Mouse (Mus musculus) stomach, embryonic 16.5 days (tissue): ENCODE results near the gene Efcab11. TPM values are rescaled to one million over a fixed set of nuclear protein-coding genes. Genes with fewer than 3 reads are reported as not detected.

ENCODE experiments used
- ATAC-seq: fragments of 200-750 bp; cut with Nextera tagmentation; 2 replicates; pipeline ENCODE4 v1.8.0; 2017; ENCODE audit warnings: moderate number of reproducible peaks, moderate TSS enrichment; ENCODE audit not compliant: insufficient read depth, low FRiP score
- H3K27ac ChIP-seq: fragments of 300-500 bp; sonication (generic); 2 replicates; pipeline ENCODE4 v1.5.1; 2014; ENCODE audit warnings: low read length
- H3K27me3 ChIP-seq: fragments of 300-500 bp; sonication (generic); 2 replicates; pipeline ENCODE4 v1.6.1; 2014; ENCODE audit warnings: low read length, control low read depth, mixed read lengths; ENCODE audit not compliant: control insufficient read depth, insufficient read depth
- H3K36me3 ChIP-seq: fragments of 300-500 bp; sonication (generic); 2 replicates; pipeline ENCODE4 v1.6.1; 2014; ENCODE audit warnings: low read length; ENCODE audit not compliant: control insufficient read depth, insufficient read depth
- H3K4me1 ChIP-seq: fragments of 300-500 bp; sonication (generic); 2 replicates; pipeline ENCODE4 v1.6.1; 2014; ENCODE audit warnings: low read length, control low read depth, mixed read lengths; ENCODE audit not compliant: control insufficient read depth, insufficient read depth
- H3K4me2 ChIP-seq: fragments of 300-500 bp; sonication (generic); 2 replicates; pipeline ENCODE4 v1.6.1; 2014; ENCODE audit warnings: low read depth, low read length, mixed read lengths
- H3K4me3 ChIP-seq: fragments of 300-500 bp; sonication (generic); replicated peaks from 2 replicates; pipeline ENCODE4 v1.5.1; 2014; ENCODE audit warnings: mild to moderate bottlenecking, low read length
- H3K9ac ChIP-seq: fragments of 300-500 bp; sonication (generic); 2 replicates; pipeline ENCODE4 v1.6.1; 2014; ENCODE audit warnings: low read length
- H3K9me3 ChIP-seq: fragments of 300-500 bp; sonication (generic); replicated peaks from 2 replicates; pipeline ENCODE4 v1.6.1; 2016; ENCODE audit warnings: low read length, control low read depth; ENCODE audit not compliant: control insufficient read depth
- WGBS: fragments of 180-500 bp; shearing (Covaris S2); extraction: QIAGEN DNeasy Blood & Tissue Kit; methylation state at CpG from one replicate; pipeline ENCODE4 v1.1.7; 2014; 5-methylcytosine and 5-hydroxymethylcytosine counted together
- polyA plus RNA-seq: library from polyadenylated mRNA; unstranded; fragments of >200 nt; fragmentation: Nextera tagmentation; extraction: Ambion mirVana; gene quantifications from 2 replicates; pipeline ENCODE4 v1.2.1, GENCODE M21; 2015

Gene Efcab11
- polyA plus RNA-seq, 1 experiment from 2014 or later = 9.9 TPM

- no peak overlapping the region for H3K27ac ChIP-seq
- 64% methylated on average over 6 of the region's 6 CpGs for WGBS
- ATAC-seq = no peak
These were observed 197.7 kb downstream of the Efcab11 start for GRCm38 (mm10) chr12:99686418-99686992.

GRCm38 (mm10) chr12:99685451-99686100 lies 198.7 kb downstream of the Efcab11 start:
- Histone ChIP-seq H3K36me3 (no peaks in the 10 kb centered on the region), H3K9ac (no peak overlapping the region), H3K27me3 (no peaks in the 10 kb centered on the region), H3K4me2 (0 out of 2 replicates have a peak overlapping the region, but pooled peaks have one; percentile 2), H3K4me1 (no peaks in the 10 kb centered on the region), H3K9me3 (no peaks in the 10 kb centered on the region), H3K4me3 (no peak overlapping the region), H3K27ac (no peak overlapping the region)
- no peak for ATAC-seq
- 64% methylated on average over 11 of the region's 11 CpGs for WGBS

More at GRCm38 (mm10) chr12:99686418-99686992, 197.7 kb downstream of the Efcab11 start:
- H3K9ac ChIP-seq = no peak overlapping the region
- H3K4me1 ChIP-seq = no peaks in the 10 kb centered on the region
- no peaks in the 10 kb centered on the region for H3K36me3 ChIP-seq
- no peaks in the 10 kb centered on the region for H3K27me3 ChIP-seq
- H3K9me3 ChIP-seq = no peaks in the 10 kb centered on the region
- H3K4me3 ChIP-seq = no peak overlapping the region
- H3K4me2 ChIP-seq = no peak overlapping the region

GRCm38 (mm10) chr12:99681681-99682080 lies 202.6 kb downstream of the Efcab11 start:
- H3K9ac ChIP-seq = no peak overlapping the region
- H3K9me3 ChIP-seq = no peaks in the 10 kb centered on the region
- no peaks in the 10 kb centered on the region for H3K27me3 ChIP-seq
- H3K4me3 ChIP-seq = no peak overlapping the region
- WGBS = 47% methylated on average over 4 of the region's 4 CpGs
- no peak overlapping the region for H3K27ac ChIP-seq
- no peak overlapping the region for H3K4me2 ChIP-seq
- ATAC-seq = no peak
- no peaks in the 10 kb centered on the region for H3K36me3 ChIP-seq
- no peaks in the 10 kb centered on the region for H3K4me1 ChIP-seq

- H3K4me1 ChIP-seq = peaks cover 6% of the 10 kb centered on the region; the same call in 1 of the 2 replicates
- no peak overlapping the region for H3K4me3 ChIP-seq
- H3K27me3 ChIP-seq = no peaks in the 10 kb centered on the region
- no peak overlapping the region for H3K4me2 ChIP-seq
- WGBS = 66% methylated on average over 4 of the region's 4 CpGs
- H3K9me3 ChIP-seq = no peaks in the 10 kb centered on the region
- H3K27ac ChIP-seq = 0 out of 2 replicates have a peak overlapping the region, but pooled peaks have one; percentile 8
- no peaks in the 10 kb centered on the region for H3K36me3 ChIP-seq
- no peak overlapping the region for H3K9ac ChIP-seq
- no peak; the same call in 1 of the 2 replicates for ATAC-seq
These were observed 212.4 kb downstream of the Efcab11 start for GRCm38 (mm10) chr12:99671866-99672191.

GRCm38 (mm10) chr12:99671162-99671865 lies 212.9 kb downstream of the Efcab11 start:
- ATAC-seq = peak; percentile 76
- H3K4me2 ChIP-seq = no peak overlapping the region
- 0 out of 2 replicates have a peak overlapping the region, but pooled peaks have one; percentile 8 for H3K27ac ChIP-seq

GRCm38 (mm10) chr12:99670762-99671152 lies 213.5 kb downstream of the Efcab11 start:
- Histone ChIP-seq H3K4me1 (peaks cover 6% of the 10 kb centered on the region; the same call in 1 of the 2 replicates), H3K27ac (peak overlapping the region; percentile 72), H3K36me3 (no peaks in the 10 kb centered on the region), H3K4me3 (0 out of 2 replicates have a peak overlapping the region, but pooled peaks have one; percentile 2), H3K9me3 (no peaks in the 10 kb centered on the region), H3K27me3 (no peaks in the 10 kb centered on the region), H3K9ac (no peak overlapping the region), H3K4me2 (peak overlapping the region; percentile 26; the same call in 1 of the 2 replicates)
- WGBS = 61% methylated on average over 7 of the region's 7 CpGs
- 0 out of 2 replicates have a peak, but pooled peaks have one; percentile 27 for ATAC-seq

More at GRCm38 (mm10) chr12:99671162-99671865, 212.9 kb downstream of the Efcab11 start:
- Histone ChIP-seq H3K9ac (no peak overlapping the region), H3K27me3 (no peaks in the 10 kb centered on the region), H3K4me3 (no peak overlapping the region), H3K4me1 (peaks cover 6% of the 10 kb centered on the region; the same call in 1 of the 2 replicates), H3K9me3 (no peaks in the 10 kb centered on the region), H3K36me3 (no peaks in the 10 kb centered on the region)
- WGBS = 46% methylated on average over 12 of the region's 12 CpGs

GRCm38 (mm10) chr12:99669976-99670761 lies 214.1 kb downstream of the Efcab11 start:
- ATAC-seq = peak; percentile 57
- H3K9me3 ChIP-seq = no peaks in the 10 kb centered on the region
- no peaks in the 10 kb centered on the region for H3K27me3 ChIP-seq
- H3K27ac ChIP-seq = peak overlapping the region; percentile 72
- no peaks in the 10 kb centered on the region for H3K36me3 ChIP-seq
- no peak overlapping the region for H3K9ac ChIP-seq
- WGBS = 46% methylated on average over 26 of the region's 26 CpGs
- H3K4me3 ChIP-seq = 0 out of 2 replicates have a peak overlapping the region, but pooled peaks have one; percentile 2
- H3K4me1 ChIP-seq = peaks cover 6% of the 10 kb centered on the region; the same call in 1 of the 2 replicates
- peak overlapping the region; percentile 26 for H3K4me2 ChIP-seq

GRCm38 (mm10) chr12:99654991-99655880 lies 229.0 kb downstream of the Efcab11 start:
- Histone ChIP-seq H3K27ac (no peak overlapping the region), H3K4me2 (no peak overlapping the region), H3K36me3 (no peaks in the 10 kb centered on the region), H3K9me3 (no peaks in the 10 kb centered on the region; the same call in 1 of the 2 replicates), H3K4me3 (no peak overlapping the region), H3K4me1 (no peaks in the 10 kb centered on the region), H3K9ac (no peak overlapping the region), H3K27me3 (no peaks in the 10 kb centered on the region)
- no peak for ATAC-seq
- 83% methylated on average over 19 of the region's 19 CpGs for WGBS
